Mouse (Mus musculus): ENCODE results near the gene Gm36864. TPM values are rescaled to one million over a fixed set of nuclear protein-coding genes. Genes with fewer than 3 reads are reported as not detected.

Gene Gm36864
- not detected for total RNA-seq (2023)

DNA sequence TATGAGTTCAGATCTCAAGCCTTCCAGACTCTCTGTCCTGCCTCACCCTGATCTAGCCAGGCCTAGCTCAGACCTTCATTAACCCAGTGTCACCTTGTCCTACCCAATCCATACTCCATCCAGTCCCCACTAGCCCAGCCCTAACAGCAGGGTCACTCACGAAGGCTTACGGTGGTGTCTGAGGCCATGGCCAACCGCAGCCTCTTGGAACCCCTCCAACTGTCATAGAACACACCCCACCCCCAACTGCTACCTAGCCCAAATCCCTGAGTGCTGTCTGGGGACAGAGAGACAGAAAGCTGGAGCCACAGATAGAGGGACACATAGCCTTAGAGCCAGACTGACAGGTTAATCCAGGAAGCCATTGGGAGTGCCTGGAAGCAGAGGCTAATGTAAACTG lies at the start of gene Gm36864:
TSS of gene Gm36864 (plus strand) at position 269 of the 400 bp plus-strand sequence.

DNA sequence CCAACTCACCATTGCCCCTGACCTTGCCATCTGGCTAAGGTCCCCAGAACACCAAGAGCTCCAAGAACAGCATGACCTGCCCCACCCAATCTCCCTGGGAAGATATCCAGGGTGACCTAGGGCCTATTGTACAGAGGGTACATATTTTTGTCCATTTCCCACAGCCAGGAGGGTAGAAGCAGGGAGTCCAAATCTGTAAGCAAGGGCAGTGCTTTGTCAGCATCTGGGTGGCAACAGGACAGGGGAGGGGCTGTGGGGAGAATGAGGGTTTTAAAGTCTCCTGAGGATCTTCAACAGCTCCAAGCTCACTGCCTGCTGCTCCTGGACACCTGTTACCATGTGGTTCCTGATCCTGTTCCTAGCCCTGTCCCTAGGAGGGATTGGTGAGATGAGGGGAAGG lies 48.0 kb upstream of the Gm36864 start, which contains the start of gene Klk1b24:
TSS of gene Klk1b24 (plus strand) at position 301 of the 400 bp plus-strand sequence.

DNA sequence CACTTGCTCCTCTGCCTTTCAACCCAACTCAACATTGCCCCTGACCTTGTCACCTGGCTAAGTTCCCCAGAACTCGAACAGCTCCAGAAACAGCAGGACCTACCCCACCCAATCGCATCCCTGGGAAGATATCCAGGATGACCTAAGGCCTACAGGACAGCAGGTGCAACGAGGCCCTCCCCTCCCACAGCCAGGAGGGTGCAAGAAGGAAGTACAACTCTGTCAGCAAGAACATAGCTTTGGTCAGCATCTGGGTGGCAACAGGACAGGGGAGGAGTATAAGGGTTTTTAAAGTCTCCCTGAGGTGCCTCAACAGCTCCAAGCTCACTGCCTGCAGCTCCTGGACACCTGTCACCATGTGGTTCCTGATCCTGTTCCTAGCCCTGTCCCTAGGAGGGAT lies 38.1 kb upstream of the Gm36864 start, which contains the start of gene Klk1b3:
TSS of gene Klk1b3 (plus strand) at position 301 of the 400 bp plus-strand sequence.

DNA sequence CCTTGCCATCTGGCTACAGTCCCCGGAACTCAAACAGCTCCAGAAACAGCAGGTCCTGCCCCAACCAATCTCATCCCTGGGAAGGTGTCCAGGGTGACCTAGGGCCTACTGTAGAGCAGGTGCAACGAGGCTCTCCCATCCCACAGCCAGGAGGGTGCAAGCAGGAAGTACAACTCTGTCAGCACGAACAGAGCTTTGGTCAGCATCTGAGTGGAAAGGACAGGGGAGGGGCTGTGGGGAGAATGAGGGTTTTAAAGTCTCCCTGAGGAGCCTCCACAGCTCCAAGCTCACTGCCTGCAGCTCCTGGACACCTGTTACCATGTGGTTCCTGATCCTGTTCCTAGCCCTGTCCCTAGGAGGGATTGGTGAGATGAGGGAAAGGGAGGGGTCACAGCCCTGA lies 28.8 kb upstream of the Gm36864 start, which contains the start of gene Klk1b4:
TSS of gene Klk1b4 (plus strand) at position 301 of the 400 bp plus-strand sequence.

DNA sequence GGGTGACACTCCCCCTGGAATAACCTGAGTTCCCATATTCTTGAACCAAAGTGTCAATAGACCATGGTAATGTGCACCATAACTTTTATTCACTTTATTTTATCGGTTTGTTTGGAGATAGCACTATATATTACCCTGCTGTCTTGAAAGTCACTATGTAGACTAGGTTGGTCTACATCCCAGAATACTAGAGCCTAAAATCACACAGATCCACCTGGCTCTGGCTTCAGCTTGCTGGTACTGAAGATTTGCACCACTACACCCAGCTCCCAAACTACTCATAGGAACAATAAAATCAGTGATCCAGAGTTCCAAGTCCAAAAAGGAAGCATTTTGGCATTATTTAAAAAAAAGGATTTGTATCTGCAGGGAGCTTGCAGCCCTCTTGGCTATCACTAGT lies 20.3 kb upstream of the Gm36864 start, which contains the start of gene Klk1b5:
TSS of gene Klk1b5 (plus strand) at position 301 of the 400 bp plus-strand sequence.

DNA sequence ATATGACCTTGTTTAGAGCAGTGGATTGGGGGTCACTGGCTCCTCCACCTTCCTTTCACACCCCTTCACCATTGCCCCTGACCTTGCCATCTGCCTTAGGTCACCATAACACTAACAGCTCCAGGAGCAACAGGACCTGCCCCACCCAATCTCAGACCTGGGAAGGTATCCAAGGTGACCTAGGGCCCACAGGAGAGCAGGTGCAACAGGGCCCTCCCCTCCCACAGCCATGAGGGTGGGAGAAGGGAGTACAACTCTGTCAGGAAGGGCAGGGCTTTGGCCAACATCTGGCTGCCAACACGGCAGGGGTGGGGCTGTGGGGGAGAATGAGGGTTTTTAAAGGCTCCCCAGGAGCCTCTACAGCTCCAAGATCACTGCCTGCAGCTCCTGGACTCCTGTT lies 10.9 kb upstream of the Gm36864 start, which contains the start of gene Klk1:
TSS of gene Klk1 (plus strand) at position 285 of the 400 bp plus-strand sequence.

DNA sequence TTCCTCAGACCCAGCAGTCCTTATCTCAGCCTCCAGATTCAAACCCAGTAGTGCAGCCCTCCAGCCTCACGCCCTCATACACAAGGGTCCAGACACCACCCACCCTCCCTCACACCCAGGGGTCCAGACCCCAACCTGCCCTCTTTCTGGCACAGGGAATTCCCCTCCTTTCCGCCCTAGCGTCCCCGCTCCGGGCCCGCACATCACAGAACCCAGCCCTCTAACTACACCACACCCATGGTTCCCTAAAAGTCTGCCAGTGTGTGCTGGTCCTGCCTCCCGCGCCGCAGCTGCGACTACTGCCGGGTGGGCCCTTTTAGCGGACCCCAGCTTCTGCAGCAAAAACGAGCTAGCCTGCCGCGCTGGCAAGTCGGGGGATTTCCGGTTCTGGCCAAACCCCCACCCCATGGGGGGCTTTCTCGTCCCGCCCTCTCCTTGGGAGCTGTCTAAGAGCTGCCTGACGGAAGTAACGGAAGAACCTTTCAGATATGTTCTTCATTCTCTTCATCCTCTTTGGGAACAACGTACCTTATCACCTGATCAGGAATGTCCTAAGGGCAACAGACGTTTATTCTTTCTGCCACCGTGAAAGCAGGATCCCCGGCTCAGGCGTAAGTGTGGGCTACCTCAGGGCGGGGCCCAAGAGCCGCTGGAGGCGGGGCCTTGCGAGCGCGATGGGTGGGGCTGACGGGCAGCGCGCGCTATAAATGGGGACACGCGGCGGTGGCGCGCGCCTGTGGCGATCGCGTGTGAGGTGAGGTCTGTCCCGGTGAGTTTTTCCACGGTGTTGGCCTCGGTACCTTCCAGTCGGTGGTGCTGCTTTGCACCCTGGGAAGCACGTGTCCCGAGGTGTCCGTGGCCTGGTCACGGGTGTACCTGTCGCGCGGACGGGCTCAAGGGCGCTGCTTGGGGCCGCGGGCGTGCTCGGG lies 10.3 kb downstream of the Gm36864 start, which contains the start of the genes 1700028J19Rik and 2410002F23Rik:
TSS of gene 1700028J19Rik (minus strand) at position 641 of the 929 bp plus-strand sequence.
TSS of gene 2410002F23Rik (plus strand) at position 668 of the 929 bp plus-strand sequence.

DNA sequence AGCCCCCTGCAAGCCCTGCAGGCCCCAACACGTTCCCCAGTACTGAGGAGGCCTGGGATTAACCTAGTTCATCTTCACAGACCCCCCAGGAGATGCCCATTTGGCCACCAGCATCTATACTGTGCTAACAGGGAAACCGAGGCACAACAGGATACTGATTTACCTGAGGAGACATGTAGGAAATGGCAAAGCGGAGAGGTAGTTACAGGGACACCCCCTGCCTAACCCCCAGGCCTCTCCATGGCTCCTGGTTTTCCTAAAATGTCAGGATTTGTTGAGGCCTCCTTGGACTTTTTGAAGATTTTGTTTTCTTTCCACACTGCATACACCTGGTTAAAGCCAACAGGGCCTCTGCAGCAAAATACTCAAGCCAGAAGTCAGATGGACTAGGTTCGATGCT lies 21.3 kb downstream of the Gm36864 start, which contains the start of gene Acp4:
TSS of gene Acp4 (minus strand) at position 101 of the 400 bp plus-strand sequence.

DNA sequence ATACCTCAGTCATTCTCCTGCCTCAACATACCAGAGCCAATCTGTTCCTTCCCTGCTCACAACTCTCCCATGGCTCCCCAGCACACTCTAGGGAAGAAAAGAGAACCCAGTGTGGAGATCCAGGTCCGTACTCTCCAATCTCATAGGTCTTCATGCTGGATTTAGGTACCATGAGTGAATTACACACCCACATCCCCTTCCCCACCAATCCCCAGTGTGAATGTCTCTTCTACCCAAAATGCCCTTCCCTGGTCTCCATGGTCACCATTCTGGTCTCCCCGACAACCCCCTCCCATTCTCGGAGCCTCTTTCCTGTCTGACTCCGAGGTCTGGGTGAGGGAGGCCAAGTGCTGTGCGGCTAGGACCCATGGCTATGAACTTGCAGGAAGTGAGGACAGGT lies 25.2 kb downstream of the Gm36864 start, which contains the start of gene Gm15517:
TSS of gene Gm15517 (plus strand) at position 301 of the 400 bp plus-strand sequence.

Other genes with a start within 250 kb of the Gm36864 start
- gene Klk1b11, start 240.3 kb upstream of the Gm36864 start, total RNA-seq (2023): not detected
- gene Klk1b26, start 224.0 kb upstream of the Gm36864 start, total RNA-seq (2023): not detected
- gene Klk1b27, start 183.9 kb upstream of the Gm36864 start, total RNA-seq (2023): 1 to 10 TPM in 1 of 2 experiments, not detected in 1; 1.1 TPM
- not detected for gene Klk1b21, start 133.8 kb upstream of the Gm36864 start, total RNA-seq (2023)
- gene Klk1b22, start 123.5 kb upstream of the Gm36864 start, total RNA-seq (2023): not detected
- not detected for gene Klk1b16, start 99.4 kb upstream of the Gm36864 start, total RNA-seq (2023)
- gene Klk1b24, start 47.9 kb upstream of the Gm36864 start, total RNA-seq (2023): not detected
- gene Klk1b3, start 38.0 kb upstream of the Gm36864 start, total RNA-seq (2023): not detected
- not detected for gene Klk1b4, start 28.7 kb upstream of the Gm36864 start, total RNA-seq (2023)
- not detected for gene Klk1b5, start 20.2 kb upstream of the Gm36864 start, total RNA-seq (2023)
- 1 to 10 TPM; 1.2 to 1.8 TPM for gene Klk1, start 10.8 kb upstream of the Gm36864 start, total RNA-seq (2023)
- 1 to 10 TPM; 2.2 to 2.5 TPM for gene 1700028J19Rik, start 10.5 kb downstream of the Gm36864 start, total RNA-seq (2023)
- 100 to 1,000 TPM; 161 to 167 TPM for gene 2410002F23Rik, start 10.5 kb downstream of the Gm36864 start, total RNA-seq (2023)
- not detected for gene Acp4, start 21.2 kb downstream of the Gm36864 start, total RNA-seq (2023)
- gene Gm15517, start 25.3 kb downstream of the Gm36864 start, total RNA-seq (2023): not detected
- 1 to 10 TPM in 1 of 2 experiments, under 1 TPM in 1; 0.98 to 1.1 TPM for gene Clec11a, start 70.7 kb downstream of the Gm36864 start, total RNA-seq (2023)
- under 1 TPM; 0.21 to 0.82 TPM for gene Shank1, start 74.1 kb downstream of the Gm36864 start, total RNA-seq (2023)
- under 1 TPM in 1 of 2 experiments, not detected in 1; 0.87 TPM for gene Syt3, start 147.9 kb downstream of the Gm36864 start, total RNA-seq (2023)
- not detected for gene 1700008O03Rik, start 149.6 kb downstream of the Gm36864 start, total RNA-seq (2023)
- gene Lrrc4b, start 192.8 kb downstream of the Gm36864 start, total RNA-seq (2023): not detected
- not detected for gene Aspdh, start 229.2 kb downstream of the Gm36864 start, total RNA-seq (2023)
- gene Josd2, start 231.8 kb downstream of the Gm36864 start, total RNA-seq (2023): 10 to 100 TPM; 46.2 to 57.4 TPM